Mouse (Mus musculus) retina, embryonic 14.5 days (tissue): ENCODE data around the gene Cnih3.

Experiments
- DNase-seq: peaks from one replicate; pipeline ENCODE4 v3.0.0-alpha.2; 2015; ENCODE audit warnings: low spot score

Gene Cnih3

DNA sequence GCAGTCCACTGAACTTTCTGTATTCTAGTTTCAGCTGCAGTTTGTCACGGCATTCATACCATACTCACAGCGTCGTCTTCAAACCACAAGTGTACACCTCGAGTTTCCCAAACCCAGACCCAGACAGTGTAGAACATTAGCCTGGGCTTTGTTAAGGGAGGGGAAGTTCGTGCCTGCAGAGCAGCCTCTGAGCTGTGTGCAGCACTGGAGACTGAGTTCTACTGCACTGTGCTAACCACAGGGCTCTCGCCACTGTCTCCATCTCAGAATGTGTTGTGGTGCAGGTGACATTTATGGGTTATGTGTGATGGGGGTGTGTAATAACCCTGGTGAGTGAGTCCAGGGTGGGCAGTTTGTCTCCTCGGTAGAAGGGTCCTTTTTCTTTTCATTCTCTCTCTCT lies 104.5 kb downstream of the Cnih3 start:
- no peak for DNase-seq

DNA sequence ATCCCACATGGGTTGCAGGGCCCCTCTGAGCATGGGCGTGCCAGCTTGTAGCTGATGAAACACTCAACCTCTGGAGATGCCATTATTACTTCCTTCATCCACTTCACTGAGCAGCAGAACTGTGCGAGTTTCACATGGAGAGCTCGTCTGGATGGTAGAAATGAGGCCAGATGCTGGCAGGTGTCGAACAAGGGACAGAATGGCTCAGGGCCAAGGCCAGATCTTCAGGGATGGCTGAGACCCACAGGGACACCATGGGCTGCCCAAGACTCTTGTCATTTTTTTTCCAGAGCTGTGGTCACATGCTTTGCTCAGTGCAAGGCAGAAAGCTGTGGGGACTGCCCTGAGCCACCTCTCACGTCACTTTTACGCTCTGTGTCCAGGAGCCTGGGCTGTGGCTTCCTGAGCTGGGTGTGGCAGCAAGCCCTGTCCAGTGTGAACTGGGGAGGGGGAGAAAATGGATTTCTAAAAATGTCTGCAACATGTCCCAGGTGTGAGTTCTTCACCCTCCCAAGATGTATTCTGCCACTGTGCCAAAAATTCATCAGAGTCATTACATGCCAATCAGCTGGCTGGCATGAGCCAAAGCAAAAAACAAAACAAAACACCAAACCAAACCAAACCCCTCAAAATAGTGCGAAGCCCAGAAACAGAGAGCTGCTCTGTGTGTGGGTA lies 107.1 kb downstream of the Cnih3 start:
- DNase-seq, result no peak

DNA sequence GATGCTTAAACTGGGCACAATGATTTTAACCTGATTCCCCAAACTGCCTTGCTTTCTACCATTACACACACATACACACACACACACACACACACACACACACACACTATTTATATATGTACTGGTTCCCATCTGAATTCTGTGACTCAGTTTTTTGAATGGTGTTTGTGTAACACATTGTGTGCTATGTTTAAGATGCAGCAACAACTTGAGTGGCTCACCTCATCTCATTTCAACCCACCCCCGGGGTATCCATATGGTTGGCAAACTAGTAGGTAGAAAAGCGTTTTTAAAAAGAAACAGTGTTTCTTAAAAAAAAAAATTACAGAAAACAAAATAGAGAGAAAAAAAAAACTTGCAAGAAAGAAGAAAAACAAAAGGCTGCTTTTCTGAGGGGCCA lies 107.9 kb downstream of the Cnih3 start:
- DNase-seq, result no peak

DNA sequence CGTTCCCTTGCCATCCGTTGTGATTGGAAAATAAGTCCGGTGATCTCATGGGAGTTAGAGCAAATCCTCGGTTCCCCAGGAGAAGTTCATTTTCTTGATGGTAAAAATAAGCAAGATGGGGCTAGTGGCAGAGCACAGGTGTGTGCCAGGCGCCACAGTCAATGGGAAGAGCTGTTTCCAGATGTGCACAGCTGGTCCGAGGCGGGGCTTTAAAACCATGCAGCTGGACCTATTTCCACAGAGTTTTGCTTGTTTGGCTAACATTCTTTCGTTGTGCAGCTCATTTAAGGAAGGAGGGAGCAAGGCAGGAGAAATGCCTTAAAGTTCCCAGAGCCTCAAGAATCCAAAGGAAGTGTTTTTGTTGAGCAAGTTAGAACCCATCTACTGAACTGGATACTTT lies 109.1 kb downstream of the Cnih3 start:
- no peak for DNase-seq

DNA sequence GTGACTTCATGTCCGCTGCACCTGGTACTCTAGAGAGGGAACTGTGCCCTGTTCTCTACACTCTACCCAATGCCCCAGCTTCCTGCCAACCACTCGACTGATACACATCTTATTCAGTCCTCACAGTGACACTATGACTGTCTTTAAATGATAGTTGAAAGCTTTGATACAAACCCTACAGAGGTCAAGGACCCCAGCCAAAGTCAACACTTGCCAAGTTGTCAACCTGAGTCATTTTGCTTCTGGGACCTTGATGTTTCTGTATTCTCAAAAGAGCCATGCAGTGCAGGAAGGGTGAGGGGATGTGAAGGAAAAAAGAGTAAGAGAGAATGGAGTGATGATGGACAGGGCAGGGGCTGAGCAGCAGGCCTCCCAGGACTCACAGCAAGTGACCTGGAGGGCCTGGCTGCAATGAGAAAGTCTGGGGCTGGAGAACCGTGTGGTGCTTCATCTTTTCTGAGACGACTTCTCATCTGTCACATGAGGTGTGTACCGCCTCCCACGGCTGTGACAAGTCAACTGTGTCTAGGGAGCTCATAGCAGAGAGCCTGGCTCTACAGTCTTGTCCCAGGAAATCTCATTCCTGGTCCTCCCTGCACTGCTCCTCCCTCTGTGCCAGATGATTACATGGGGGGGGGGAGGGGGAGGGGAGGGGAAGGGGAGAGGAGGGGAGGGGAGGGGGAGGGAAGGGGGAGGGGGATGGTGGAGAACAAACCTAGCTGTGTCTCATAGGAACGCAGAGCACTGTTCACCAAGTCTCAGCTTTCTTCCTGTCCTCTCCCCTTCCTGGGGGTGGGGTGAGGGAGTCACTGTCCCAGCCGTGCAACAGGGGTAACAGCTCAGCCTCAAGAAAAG lies 109.8 kb downstream of the Cnih3 start:
- no peak for DNase-seq

DNA sequence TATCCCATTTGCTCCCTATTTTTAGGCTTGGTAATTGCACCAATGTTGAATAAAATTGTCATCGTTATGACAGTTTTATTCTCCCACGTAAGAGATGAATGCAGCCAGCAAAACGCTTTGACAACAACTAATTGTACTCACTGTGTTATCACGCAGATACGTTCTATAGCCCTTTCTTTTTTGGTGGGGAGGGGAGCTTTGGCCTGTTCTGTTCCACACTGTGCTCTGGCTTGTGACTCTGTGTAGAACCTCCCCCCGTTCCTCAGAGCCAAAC lies 110.4 kb downstream of the Cnih3 start:
- no peak for DNase-seq

DNA sequence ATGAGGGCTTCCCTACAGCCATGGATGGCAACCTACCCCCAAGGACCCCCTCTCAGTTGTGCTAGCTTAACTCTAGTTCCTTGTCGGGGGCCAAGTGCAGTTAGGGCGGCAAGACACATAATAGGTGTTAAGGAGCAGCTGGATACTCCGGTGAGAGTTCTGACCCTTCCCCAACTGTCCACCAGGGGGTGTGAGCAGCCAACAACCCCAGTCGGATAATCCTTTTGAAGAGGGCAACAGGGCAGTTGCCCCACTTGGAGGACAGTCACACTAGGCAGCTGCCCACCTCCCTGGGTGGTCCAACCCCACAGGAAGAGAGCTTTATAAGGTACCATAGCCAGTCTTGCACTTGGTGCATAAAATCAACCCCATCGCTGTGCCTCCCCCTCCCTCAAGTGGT lies 112.6 kb downstream of the Cnih3 start:
- DNase-seq, result peak; percentile 63

DNA sequence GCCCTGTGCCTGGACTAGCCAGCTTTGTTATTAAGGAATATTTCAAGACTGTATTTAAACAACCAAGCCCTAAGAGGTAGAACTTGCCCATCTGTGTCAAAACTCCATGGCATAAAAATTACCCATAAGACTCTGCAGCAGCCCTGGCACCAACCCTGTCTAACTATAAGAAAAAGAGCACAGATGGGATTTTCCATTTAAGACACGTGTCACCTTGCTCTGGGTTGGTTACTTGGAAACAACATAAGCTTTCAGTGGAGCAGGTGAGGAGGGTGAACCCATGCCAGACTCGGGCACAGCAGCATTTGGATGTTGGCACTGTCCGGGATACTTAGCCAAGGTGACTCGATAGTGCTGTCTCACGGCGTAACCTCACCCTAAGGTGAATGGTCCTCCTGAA lies 113.6 kb downstream of the Cnih3 start:
- no peak for DNase-seq

DNA sequence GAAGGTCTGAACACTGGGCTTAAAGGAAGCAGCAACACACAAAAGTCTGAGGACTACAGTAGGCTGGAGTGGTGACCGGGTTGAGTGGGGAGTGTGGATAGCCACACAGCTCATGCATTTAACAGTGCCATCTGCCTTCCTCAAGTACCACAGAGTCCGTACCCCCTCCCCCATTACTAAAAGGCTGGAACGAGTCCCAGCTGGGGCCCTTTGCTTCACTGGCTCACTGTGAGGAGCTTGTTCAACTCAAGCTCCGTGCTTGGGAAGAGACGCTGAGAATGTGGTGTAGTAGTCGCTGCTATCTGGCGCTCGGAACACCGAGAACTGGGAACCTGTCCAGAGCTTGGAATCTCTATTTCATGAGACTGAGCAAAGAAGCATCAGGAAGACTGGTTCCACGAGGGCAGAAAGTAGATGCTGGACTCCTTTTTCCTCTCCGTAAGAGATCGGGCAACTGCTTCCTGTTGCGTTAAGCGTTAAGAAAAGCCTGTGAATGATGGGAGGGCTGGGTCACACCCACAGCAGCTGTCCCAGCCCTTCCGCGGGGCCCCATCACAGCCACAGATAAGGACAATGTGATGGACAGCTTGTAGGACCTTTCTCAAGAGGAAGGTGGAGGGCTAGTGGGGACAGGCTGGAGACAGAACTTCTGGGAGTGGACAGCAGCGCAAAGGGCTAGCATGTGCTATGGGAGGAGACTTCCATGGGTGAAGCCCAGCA lies 114.3 kb downstream of the Cnih3 start:
- DNase-seq, result peak; percentile 19

DNA sequence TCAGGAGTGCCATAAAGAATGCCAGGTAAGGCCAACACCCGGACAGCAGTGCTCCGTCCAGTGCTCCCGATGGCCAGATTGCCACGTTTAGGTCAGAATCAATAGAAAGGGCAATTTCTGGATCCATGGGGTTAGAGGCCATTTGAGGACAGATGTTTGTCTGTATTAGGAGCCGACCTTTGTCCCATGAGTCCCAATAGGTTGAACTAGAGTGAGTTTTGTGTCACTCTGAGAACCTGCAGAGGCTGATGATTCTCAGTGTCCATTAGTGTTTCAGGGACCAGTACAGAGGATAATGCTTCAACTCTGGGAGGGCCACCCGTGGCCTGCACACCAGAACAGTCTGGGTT lies 114.9 kb downstream of the Cnih3 start:
- no peak for DNase-seq

DNA sequence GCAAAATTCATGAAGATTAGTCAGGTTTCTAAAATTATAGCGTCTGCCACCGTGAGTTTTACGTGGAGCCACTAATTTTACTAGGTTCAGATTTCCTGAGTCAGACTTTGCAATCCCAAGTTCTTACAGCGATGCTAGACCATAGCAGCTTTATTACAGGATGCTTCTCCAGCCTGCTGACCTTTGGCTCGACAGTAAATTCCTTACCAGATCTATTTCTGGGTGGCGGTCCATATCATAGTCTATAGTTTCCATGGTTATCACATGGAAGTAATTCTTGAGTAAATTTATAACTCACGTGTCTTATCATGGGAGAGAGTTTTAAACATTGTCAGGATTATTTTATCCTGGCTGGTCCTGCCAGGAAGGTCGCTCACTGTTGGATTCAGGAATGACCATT lies 117.0 kb downstream of the Cnih3 start:
- DNase-seq, result no peak

DNA sequence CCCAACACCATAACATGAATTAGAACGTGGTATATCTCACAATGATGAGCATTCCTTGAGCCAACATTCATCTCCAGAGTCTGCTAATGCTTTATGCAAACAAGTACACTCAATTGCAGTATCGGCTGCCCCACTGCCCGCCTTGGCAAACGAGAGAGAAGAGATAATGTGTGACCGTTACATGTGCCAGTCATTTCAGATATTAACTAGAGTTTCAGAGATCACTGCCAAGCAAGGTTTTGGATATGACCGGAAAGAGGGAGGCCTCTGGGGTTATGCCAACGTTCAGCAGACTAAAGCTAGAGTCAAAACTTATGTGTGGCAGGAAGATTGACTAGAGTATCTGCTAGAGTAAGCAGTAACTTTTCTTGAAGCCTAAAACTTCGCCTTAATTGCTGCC lies 123.7 kb downstream of the Cnih3 start:
- DNase-seq, result no peak

DNA sequence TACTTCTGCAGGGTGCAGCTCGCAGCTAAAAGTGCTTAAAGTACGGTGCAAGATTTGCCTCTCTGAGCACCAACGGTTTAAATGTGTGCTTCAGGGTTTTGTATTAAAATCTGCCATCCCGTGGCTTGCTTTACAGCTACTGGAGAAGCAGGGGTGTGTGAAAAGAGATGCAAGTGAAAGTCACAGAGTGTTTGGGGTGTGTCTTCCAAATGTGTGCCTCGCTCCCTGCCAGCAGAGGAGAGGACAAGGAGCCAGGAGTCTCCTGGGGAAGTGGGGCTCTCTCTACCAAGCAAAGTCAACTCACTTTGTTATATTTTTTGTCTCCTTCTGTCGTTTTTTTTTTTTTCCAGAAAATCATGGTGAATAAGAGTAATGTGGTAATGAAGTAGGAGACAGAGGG lies 124.1 kb downstream of the Cnih3 start:
- DNase-seq, result no peak

DNA sequence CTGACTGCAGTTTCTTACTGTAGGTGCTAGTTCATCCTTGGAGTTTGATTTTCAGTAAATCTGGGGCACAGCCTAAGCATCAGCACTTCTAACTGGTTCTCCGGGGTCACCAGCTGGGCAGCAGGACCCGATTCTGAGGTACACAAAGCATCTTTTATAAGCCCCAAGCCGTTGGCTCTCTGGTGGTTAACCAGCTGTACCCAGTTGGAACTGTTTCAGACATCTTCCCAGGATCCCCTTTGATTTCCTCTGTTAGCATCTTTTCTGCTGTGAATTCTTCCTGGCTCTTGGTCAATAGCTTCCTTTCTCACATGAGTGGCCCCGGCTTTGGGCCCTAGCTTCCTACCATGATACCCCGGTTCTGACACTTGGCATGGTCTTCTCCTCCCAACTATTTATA lies 132.3 kb downstream of the Cnih3 start:
- no peak for DNase-seq

DNA sequence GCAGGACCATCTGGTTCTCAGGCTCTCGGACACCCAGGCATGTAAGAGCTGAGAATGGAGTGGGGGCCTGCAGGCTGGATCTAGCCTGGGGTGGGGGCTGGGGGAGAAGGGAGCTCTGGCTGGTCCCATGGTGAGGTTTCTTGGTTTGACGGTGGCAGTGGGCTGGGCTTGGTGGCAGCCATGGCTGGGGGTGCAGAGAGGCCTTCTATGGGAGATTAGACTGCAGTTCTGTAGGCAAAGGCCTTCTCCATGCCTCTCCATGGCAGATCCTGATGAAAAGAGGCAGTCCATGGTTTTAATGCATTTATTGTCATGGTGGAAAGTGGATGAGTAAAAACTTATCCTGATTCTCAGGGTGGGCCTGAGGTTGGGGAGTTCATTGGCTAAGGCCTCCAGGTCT lies 151.0 kb downstream of the Cnih3 start:
- no peak for DNase-seq

DNA sequence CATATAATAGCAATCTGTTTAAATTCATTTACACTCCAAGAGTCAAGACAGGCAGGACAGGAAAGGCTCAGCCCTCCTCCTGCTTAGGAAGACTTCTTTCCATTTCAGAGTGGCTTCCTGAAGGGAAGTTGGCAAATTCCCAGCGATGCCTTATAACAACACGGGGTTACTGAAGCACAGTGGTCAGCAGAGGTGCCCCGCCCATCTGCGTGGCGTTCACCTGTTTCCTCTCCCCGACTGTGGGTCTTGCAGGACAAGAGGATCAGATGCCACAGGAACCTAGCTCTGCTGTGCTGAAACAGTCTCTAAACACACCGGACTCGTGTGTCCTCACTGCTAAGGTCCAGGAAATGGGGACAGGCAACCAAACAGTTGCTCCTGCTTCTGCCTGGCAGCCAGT lies 152.9 kb downstream of the Cnih3 start:
- no peak for DNase-seq
